Mouse (Mus musculus): ENCODE data around the gene Mcrip1. TPM values are rescaled to one million over a fixed set of nuclear protein-coding genes. Genes with fewer than 3 reads are reported as not detected.

Mcrip1 gene
- polyA plus RNA-seq, 2 experiments = 30.0 to 41.3 TPM

DNA sequence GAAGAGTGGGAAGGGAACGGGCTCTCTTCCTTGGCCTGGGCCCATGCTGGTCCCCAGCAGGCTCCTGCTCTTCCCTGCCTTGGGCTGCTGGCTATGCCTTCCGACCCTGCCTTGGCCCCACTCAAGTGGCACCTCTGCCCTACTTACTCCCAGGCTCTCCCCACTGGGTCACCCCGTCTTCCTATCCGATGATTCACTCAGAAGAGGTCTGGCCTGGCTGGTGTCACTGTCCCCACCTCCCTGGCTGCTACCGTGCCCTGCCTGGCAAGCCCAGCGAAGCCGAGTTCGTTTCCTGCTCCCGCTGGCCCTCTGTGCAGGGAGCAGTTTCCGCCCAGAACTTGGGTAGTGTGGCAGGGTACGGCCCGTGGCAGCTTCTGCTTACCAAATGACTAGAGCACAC is 51.3 kb downstream of the Mcrip1 start:
- peaks cover 13% of the 10 kb centered on the region for H3K36me3 ChIP-seq (replicated peaks; ENCODE audit: control insufficient read depth, insufficient read depth, low read depth)
- H3K4me3 ChIP-seq (ENCODE audit: insufficient read depth in 1 of 2, low read depth in 2 of 2, low read length in 2 of 2) = no peak overlapping the region
- no peak overlapping the region for H3K9ac ChIP-seq (replicated peaks)
- H3K4me1 ChIP-seq (replicated peaks; ENCODE audit: control insufficient read depth in 2 of 2, insufficient read depth in 2 of 2, low read length in 1 of 2) = peaks cover under 1% of the 10 kb centered on the region in 2 experiments; a peak in 1 of 4 replicates
- ATAC-seq (ENCODE audit: insufficient read depth) (no peak), DNase-seq (ENCODE audit: low read depth in 3 of 3, low spot score in 3 of 3) (no peak)
- no peak overlapping the region for H3K27ac ChIP-seq
- H3K9me3 ChIP-seq (ENCODE audit: control insufficient read depth, low read length) = no peaks in the 10 kb centered on the region
- 88% methylated on average over 12 of the region's 12 CpGs for WGBS (ENCODE audit: insufficient replicate concordance)
- TF ChIP-seq CTCF (IDR thresholded peaks at IDR 0.05; ENCODE audit: low read depth) (no peak), EP300 (IDR thresholded peaks at IDR 0.05; ENCODE audit: low read depth) (no peak)
- H3K4me2 ChIP-seq (ENCODE audit: low read depth) = no peak overlapping the region
- no peaks in the 10 kb centered on the region for H3K27me3 ChIP-seq (ENCODE audit: control insufficient read depth, insufficient read depth, low read length)

DNA sequence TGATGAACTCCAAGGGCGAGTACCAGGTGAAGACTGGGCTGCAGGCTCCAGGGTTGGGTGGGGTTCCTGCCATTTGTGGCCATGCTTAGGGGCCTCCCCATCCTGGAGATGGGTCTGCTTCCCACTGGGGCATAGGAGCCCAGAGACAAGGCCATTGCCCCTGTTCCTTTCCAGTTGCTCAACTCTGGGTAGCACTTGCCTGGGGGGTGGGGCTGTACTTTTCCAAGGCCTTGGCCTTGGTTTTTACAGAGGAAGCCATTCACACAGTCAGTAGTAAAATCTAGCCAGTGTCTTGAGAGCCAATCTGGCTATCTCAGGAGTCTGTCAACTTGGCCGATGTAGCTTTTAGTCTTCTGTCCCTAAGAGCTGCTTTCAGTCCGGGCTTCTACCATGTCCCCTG is 52.1 kb downstream of the Mcrip1 start:
- DNase-seq (ENCODE audit: low read depth in 3 of 3, low spot score in 3 of 3) (no peak), ATAC-seq (ENCODE audit: insufficient read depth) (no peak)
- H3K9ac ChIP-seq (replicated peaks) = no peak overlapping the region
- TF ChIP-seq CTCF (IDR thresholded peaks at IDR 0.05; ENCODE audit: low read depth) (no peak), EP300 (IDR thresholded peaks at IDR 0.05; ENCODE audit: low read depth) (no peak)
- no peaks in the 10 kb centered on the region for H3K9me3 ChIP-seq (ENCODE audit: control insufficient read depth, low read length)
- H3K4me2 ChIP-seq (ENCODE audit: low read depth) = no peak overlapping the region
- H3K4me1 ChIP-seq (replicated peaks; ENCODE audit: control insufficient read depth in 2 of 2, insufficient read depth in 2 of 2, low read length in 1 of 2) = peaks cover 3 to 6% of the 10 kb centered on the region in 2 experiments; a peak in 3 of 4 replicates
- no peak overlapping the region for H3K27ac ChIP-seq
- H3K36me3 ChIP-seq (replicated peaks; ENCODE audit: control insufficient read depth, insufficient read depth, low read depth) = peaks cover 13% of the 10 kb centered on the region
- WGBS (ENCODE audit: insufficient replicate concordance) = 85% methylated on average over 3 of the region's 3 CpGs
- H3K4me3 ChIP-seq (ENCODE audit: insufficient read depth in 1 of 2, low read depth in 2 of 2, low read length in 2 of 2) = no peak overlapping the region
- no peaks in the 10 kb centered on the region for H3K27me3 ChIP-seq (ENCODE audit: control insufficient read depth, insufficient read depth, low read length)

DNA sequence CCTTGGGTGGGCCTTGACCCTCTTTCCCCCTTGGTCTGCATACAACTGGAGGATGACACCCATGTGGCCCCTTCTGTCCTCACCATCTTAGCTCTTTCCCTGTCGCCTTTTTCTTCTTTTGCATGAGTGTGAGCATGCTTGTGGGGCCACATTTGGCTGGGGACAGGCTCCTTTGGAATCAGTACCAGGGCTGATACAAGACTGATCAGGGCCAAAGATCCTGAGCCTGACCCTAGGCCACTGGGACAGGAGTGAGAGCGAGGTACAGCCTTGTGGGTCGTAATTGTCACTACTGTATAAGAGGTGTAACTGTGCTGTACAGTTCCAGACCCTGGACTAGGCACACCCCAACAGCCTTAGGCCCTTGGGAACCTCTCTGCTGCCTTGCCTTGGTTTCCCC is 55.6 kb downstream of the Mcrip1 start:
- ATAC-seq (ENCODE audit: insufficient read depth) (no peak), DNase-seq (ENCODE audit: low read depth in 3 of 3, low spot score in 3 of 3) (no peak)
- H3K4me2 ChIP-seq (ENCODE audit: low read depth) = no peak overlapping the region
- WGBS (ENCODE audit: insufficient replicate concordance) = 71% methylated on average over 3 of the region's 3 CpGs
- H3K27me3 ChIP-seq (ENCODE audit: control insufficient read depth, insufficient read depth, low read length) = no peaks in the 10 kb centered on the region
- peaks cover 17 to 26% of the 10 kb centered on the region in 2 experiments for H3K4me1 ChIP-seq (replicated peaks; ENCODE audit: control insufficient read depth in 2 of 2, insufficient read depth in 2 of 2, low read length in 1 of 2)
- no peak overlapping the region for H3K27ac ChIP-seq
- peaks cover 15% of the 10 kb centered on the region for H3K36me3 ChIP-seq (replicated peaks; ENCODE audit: control insufficient read depth, insufficient read depth, low read depth)
- H3K9me3 ChIP-seq (ENCODE audit: control insufficient read depth, low read length) = no peaks in the 10 kb centered on the region
- no peak overlapping the region for H3K4me3 ChIP-seq (ENCODE audit: insufficient read depth in 1 of 2, low read depth in 2 of 2, low read length in 2 of 2)
- TF ChIP-seq CTCF (IDR thresholded peaks at IDR 0.05; ENCODE audit: low read depth) = no peak
- TF ChIP-seq EP300 (IDR thresholded peaks at IDR 0.05; ENCODE audit: low read depth) = no peak
- no peak overlapping the region for H3K9ac ChIP-seq (replicated peaks)

DNA sequence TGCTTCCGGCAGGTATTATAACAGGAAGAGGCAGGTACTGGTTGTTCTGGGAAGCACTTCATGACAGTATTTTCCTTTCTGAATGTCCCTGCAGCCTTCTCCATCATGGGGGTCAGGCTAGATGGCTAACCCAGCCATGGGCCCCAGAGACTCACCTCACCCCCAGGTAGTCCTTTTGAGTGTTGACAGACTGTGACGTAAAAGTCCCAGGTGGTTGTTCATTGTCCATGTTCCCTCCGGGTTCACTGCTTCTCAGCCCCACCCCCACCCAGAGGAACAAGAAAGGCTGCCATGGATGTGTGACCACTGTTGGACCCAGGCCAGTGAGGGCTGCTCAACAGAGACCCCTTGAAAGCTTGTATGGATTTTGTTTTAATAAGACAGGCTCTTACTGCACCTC is 56.2 kb downstream of the Mcrip1 start:
- H3K9ac ChIP-seq (replicated peaks) = peak overlapping the region; percentile 13; the same call in 1 of the 2 replicates
- H3K9me3 ChIP-seq (ENCODE audit: control insufficient read depth, low read length) = no peaks in the 10 kb centered on the region
- peaks cover 17 to 26% of the 10 kb centered on the region in 2 experiments for H3K4me1 ChIP-seq (replicated peaks; ENCODE audit: control insufficient read depth in 2 of 2, insufficient read depth in 2 of 2, low read length in 1 of 2)
- H3K27ac ChIP-seq = no peak overlapping the region
- H3K4me2 ChIP-seq (ENCODE audit: low read depth) = peak overlapping the region; percentile 90
- TF ChIP-seq EP300 (IDR thresholded peaks at IDR 0.05; ENCODE audit: low read depth) = no peak
- no peak for TF ChIP-seq CTCF (IDR thresholded peaks at IDR 0.05; ENCODE audit: low read depth)
- H3K27me3 ChIP-seq (ENCODE audit: control insufficient read depth, insufficient read depth, low read length) = no peaks in the 10 kb centered on the region
- ATAC-seq (ENCODE audit: insufficient read depth) (no peak), DNase-seq (ENCODE audit: low read depth in 3 of 3, low spot score in 3 of 3) (no peak)
- peaks cover 21% of the 10 kb centered on the region for H3K36me3 ChIP-seq (replicated peaks; ENCODE audit: control insufficient read depth, insufficient read depth, low read depth)
- H3K4me3 ChIP-seq (ENCODE audit: insufficient read depth in 1 of 2, low read depth in 2 of 2, low read length in 2 of 2) = peak overlapping the region; percentile 33 to 80; a peak in 2 of 4 replicates
- WGBS (ENCODE audit: insufficient replicate concordance) = 79% methylated on average over 3 of the region's 3 CpGs

Other genes starting within 250 kb of the Mcrip1 start
Only the 30 nearest of the 34 such genes appear.
- 256 and 265 TPM in 2 replicates for gene Actg1, start 201.2 kb downstream of the Mcrip1 start, polyA plus RNA-seq (2012; rRNA removed)
- gene Actg1, start 201.2 kb downstream of the Mcrip1 start, polyA plus RNA-seq (2014; fragmentation: Nextera tagmentation; extraction: Ambion mirVana) = 451 and 544 TPM in 2 replicates
- gene Fscn2, start 188.2 kb downstream of the Mcrip1 start, polyA plus RNA-seq (2012; rRNA removed) = not detected in 2 replicates
- gene Fscn2, start 188.2 kb downstream of the Mcrip1 start, polyA plus RNA-seq (2014; fragmentation: Nextera tagmentation; extraction: Ambion mirVana) = not detected in 2 replicates
- 5.3 and 6.3 TPM in 2 replicates for gene Faap100, start 171.0 kb downstream of the Mcrip1 start, polyA plus RNA-seq (2012; rRNA removed)
- gene Faap100, start 171.0 kb downstream of the Mcrip1 start, polyA plus RNA-seq (2014; fragmentation: Nextera tagmentation; extraction: Ambion mirVana) = 4.5 and 5.4 TPM in 2 replicates
- 17.9 and 21.1 TPM in 2 replicates for gene Nploc4, start 112.0 kb downstream of the Mcrip1 start, polyA plus RNA-seq (2012; rRNA removed)
- 21.2 and 22.2 TPM in 2 replicates for gene Nploc4, start 112.0 kb downstream of the Mcrip1 start, polyA plus RNA-seq (2014; fragmentation: Nextera tagmentation; extraction: Ambion mirVana)
- gene Tspan10, start 107.1 kb downstream of the Mcrip1 start, polyA plus RNA-seq (2012; rRNA removed) = not detected in 2 replicates
- gene Tspan10, start 107.1 kb downstream of the Mcrip1 start, polyA plus RNA-seq (2014; fragmentation: Nextera tagmentation; extraction: Ambion mirVana) = not detected in 2 replicates
- gene Pde6g, start 96.2 kb downstream of the Mcrip1 start, polyA plus RNA-seq (2012; rRNA removed) = 0.19 and 0.25 TPM in 2 replicates
- gene Pde6g, start 96.2 kb downstream of the Mcrip1 start, polyA plus RNA-seq (2014; fragmentation: Nextera tagmentation; extraction: Ambion mirVana) = 0.15 and 0.23 TPM in 2 replicates
- gene Oxld1, start 91.7 kb downstream of the Mcrip1 start, polyA plus RNA-seq (2012; rRNA removed) = 5.3 and 5.8 TPM in 2 replicates
- gene Oxld1, start 91.7 kb downstream of the Mcrip1 start, polyA plus RNA-seq (2014; fragmentation: Nextera tagmentation; extraction: Ambion mirVana) = 8.0 and 8.4 TPM in 2 replicates
- gene Ccdc137, start 91.6 kb downstream of the Mcrip1 start, polyA plus RNA-seq (2012; rRNA removed) = 13.7 and 15.9 TPM in 2 replicates
- 11.0 and 11.1 TPM in 2 replicates for gene Ccdc137, start 91.6 kb downstream of the Mcrip1 start, polyA plus RNA-seq (2014; fragmentation: Nextera tagmentation; extraction: Ambion mirVana)
- gene Arl16, start 82.1 kb downstream of the Mcrip1 start, polyA plus RNA-seq (2012; rRNA removed) = 9.9 and 11.2 TPM in 2 replicates
- 11.3 and 13.0 TPM in 2 replicates for gene Arl16, start 82.1 kb downstream of the Mcrip1 start, polyA plus RNA-seq (2014; fragmentation: Nextera tagmentation; extraction: Ambion mirVana)
- gene Mrpl12, start 65.1 kb downstream of the Mcrip1 start, polyA plus RNA-seq (2012; rRNA removed) = 64.2 and 78.4 TPM in 2 replicates
- gene Mrpl12, start 65.1 kb downstream of the Mcrip1 start, polyA plus RNA-seq (2014; fragmentation: Nextera tagmentation; extraction: Ambion mirVana) = 127 and 130 TPM in 2 replicates
- gene Slc25a10, start 57.9 kb downstream of the Mcrip1 start, polyA plus RNA-seq (2012; rRNA removed) = 31.5 and 37.4 TPM in 2 replicates
- gene Slc25a10, start 57.9 kb downstream of the Mcrip1 start, polyA plus RNA-seq (2014; fragmentation: Nextera tagmentation; extraction: Ambion mirVana) = 35.1 and 38.2 TPM in 2 replicates
- 19.8 and 22.8 TPM in 2 replicates for gene Gcgr, start 19.0 kb downstream of the Mcrip1 start, polyA plus RNA-seq (2012; rRNA removed)
- 11.6 and 13.4 TPM in 2 replicates for gene Gcgr, start 19.0 kb downstream of the Mcrip1 start, polyA plus RNA-seq (2014; fragmentation: Nextera tagmentation; extraction: Ambion mirVana)
- not detected in 2 replicates for gene Ppp1r27, start 1.4 kb upstream of the Mcrip1 start, polyA plus RNA-seq (2012; rRNA removed)
- gene Ppp1r27, start 1.4 kb upstream of the Mcrip1 start, polyA plus RNA-seq (2014; fragmentation: Nextera tagmentation; extraction: Ambion mirVana) = not detected in 2 replicates
- 144 and 214 TPM in 2 replicates for gene P4hb, start 23.5 kb upstream of the Mcrip1 start, polyA plus RNA-seq (2012; rRNA removed)
- 497 and 525 TPM in 2 replicates for gene P4hb, start 23.5 kb upstream of the Mcrip1 start, polyA plus RNA-seq (2014; fragmentation: Nextera tagmentation; extraction: Ambion mirVana)
- gene Arhgdia, start 31.9 kb upstream of the Mcrip1 start, polyA plus RNA-seq (2012; rRNA removed) = 172 and 176 TPM in 2 replicates
- gene Arhgdia, start 31.9 kb upstream of the Mcrip1 start, polyA plus RNA-seq (2014; fragmentation: Nextera tagmentation; extraction: Ambion mirVana) = 191 and 204 TPM in 2 replicates
- gene Alyref, start 48.6 kb upstream of the Mcrip1 start, polyA plus RNA-seq (2012; rRNA removed) = 46.3 and 110 TPM in 2 replicates
- gene Alyref, start 48.6 kb upstream of the Mcrip1 start, polyA plus RNA-seq (2014; fragmentation: Nextera tagmentation; extraction: Ambion mirVana) = 347 and 349 TPM in 2 replicates
- 44.7 and 60.4 TPM in 2 replicates for gene Anapc11, start 48.7 kb upstream of the Mcrip1 start, polyA plus RNA-seq (2012; rRNA removed)
- gene Anapc11, start 48.7 kb upstream of the Mcrip1 start, polyA plus RNA-seq (2014; fragmentation: Nextera tagmentation; extraction: Ambion mirVana) = 93.5 and 98.7 TPM in 2 replicates
- gene Npb, start 58.8 kb upstream of the Mcrip1 start, polyA plus RNA-seq (2012; rRNA removed) = 5.5 and 12.3 TPM in 2 replicates
- gene Npb, start 58.8 kb upstream of the Mcrip1 start, polyA plus RNA-seq (2014; fragmentation: Nextera tagmentation; extraction: Ambion mirVana) = 11.9 and 14.2 TPM in 2 replicates
- 127 and 135 TPM in 2 replicates for gene Pcyt2, start 68.2 kb upstream of the Mcrip1 start, polyA plus RNA-seq (2012; rRNA removed)
- 86.2 and 99.6 TPM in 2 replicates for gene Pcyt2, start 68.2 kb upstream of the Mcrip1 start, polyA plus RNA-seq (2014; fragmentation: Nextera tagmentation; extraction: Ambion mirVana)
- 27.6 and 30.8 TPM in 2 replicates for gene Sirt7, start 75.5 kb upstream of the Mcrip1 start, polyA plus RNA-seq (2012; rRNA removed)
- gene Sirt7, start 75.5 kb upstream of the Mcrip1 start, polyA plus RNA-seq (2014; fragmentation: Nextera tagmentation; extraction: Ambion mirVana) = 22.0 and 26.3 TPM in 2 replicates
- 29.5 and 30.9 TPM in 2 replicates for gene Mafg, start 83.9 kb upstream of the Mcrip1 start, polyA plus RNA-seq (2012; rRNA removed)
- gene Mafg, start 83.9 kb upstream of the Mcrip1 start, polyA plus RNA-seq (2014; fragmentation: Nextera tagmentation; extraction: Ambion mirVana) = 20.9 and 25.9 TPM in 2 replicates
- gene Pycr1, start 94.0 kb upstream of the Mcrip1 start, polyA plus RNA-seq (2012; rRNA removed) = 4.0 and 4.3 TPM in 2 replicates
- gene Pycr1, start 94.0 kb upstream of the Mcrip1 start, polyA plus RNA-seq (2014; fragmentation: Nextera tagmentation; extraction: Ambion mirVana) = 4.8 and 5.1 TPM in 2 replicates
- gene Myadml2, start 98.4 kb upstream of the Mcrip1 start, polyA plus RNA-seq (2012; rRNA removed) = 0.07 and 0.13 TPM in 2 replicates
- 0.67 and 1.0 TPM in 2 replicates for gene Myadml2, start 98.4 kb upstream of the Mcrip1 start, polyA plus RNA-seq (2014; fragmentation: Nextera tagmentation; extraction: Ambion mirVana)
- 0.18 and 0.30 TPM in 2 replicates for gene Notum, start 111.4 kb upstream of the Mcrip1 start, polyA plus RNA-seq (2012; rRNA removed)
- gene Notum, start 111.4 kb upstream of the Mcrip1 start, polyA plus RNA-seq (2014; fragmentation: Nextera tagmentation; extraction: Ambion mirVana) = 0.18 TPM in 1 of 2 replicates, not detected in the other
- gene Aspscr1, start 123.2 kb upstream of the Mcrip1 start, polyA plus RNA-seq (2012; rRNA removed) = 16.9 and 20.4 TPM in 2 replicates
- 34.6 and 37.5 TPM in 2 replicates for gene Aspscr1, start 123.2 kb upstream of the Mcrip1 start, polyA plus RNA-seq (2014; fragmentation: Nextera tagmentation; extraction: Ambion mirVana)
- 64.2 and 78.3 TPM in 2 replicates for gene Cenpx, start 164.0 kb upstream of the Mcrip1 start, polyA plus RNA-seq (2012; rRNA removed)
- 119 and 128 TPM in 2 replicates for gene Cenpx, start 164.0 kb upstream of the Mcrip1 start, polyA plus RNA-seq (2014; fragmentation: Nextera tagmentation; extraction: Ambion mirVana)
- gene Lrrc45, start 164.2 kb upstream of the Mcrip1 start, polyA plus RNA-seq (2012; rRNA removed) = 6.6 and 9.3 TPM in 2 replicates
- 6.2 and 8.3 TPM in 2 replicates for gene Lrrc45, start 164.2 kb upstream of the Mcrip1 start, polyA plus RNA-seq (2014; fragmentation: Nextera tagmentation; extraction: Ambion mirVana)
- gene Rac3, start 171.7 kb upstream of the Mcrip1 start, polyA plus RNA-seq (2012; rRNA removed) = 1.3 and 1.7 TPM in 2 replicates
- gene Rac3, start 171.7 kb upstream of the Mcrip1 start, polyA plus RNA-seq (2014; fragmentation: Nextera tagmentation; extraction: Ambion mirVana) = 0.13 TPM in 1 of 2 replicates, not detected in the other
- 10.4 and 11.3 TPM in 2 replicates for gene Dcxr, start 177.6 kb upstream of the Mcrip1 start, polyA plus RNA-seq (2012; rRNA removed)
- 15.1 and 17.0 TPM in 2 replicates for gene Dcxr, start 177.6 kb upstream of the Mcrip1 start, polyA plus RNA-seq (2014; fragmentation: Nextera tagmentation; extraction: Ambion mirVana)
- gene Cbr2, start 182.4 kb upstream of the Mcrip1 start, polyA plus RNA-seq (2012; rRNA removed) = 0.20 TPM in 1 of 2 replicates, not detected in the other
- gene Cbr2, start 182.4 kb upstream of the Mcrip1 start, polyA plus RNA-seq (2014; fragmentation: Nextera tagmentation; extraction: Ambion mirVana) = not detected in 2 replicates

Measured in liver, embryonic 14.5 days (tissue).